Mouse (Mus musculus): ENCODE results near the gene Sphk2.
"Not testable (repeated sequence)": the region's sequence is repeated elsewhere in the genome, so short reads cannot be mapped to it uniquely, and the experiment has no call there.

Gene Sphk2

DNA sequence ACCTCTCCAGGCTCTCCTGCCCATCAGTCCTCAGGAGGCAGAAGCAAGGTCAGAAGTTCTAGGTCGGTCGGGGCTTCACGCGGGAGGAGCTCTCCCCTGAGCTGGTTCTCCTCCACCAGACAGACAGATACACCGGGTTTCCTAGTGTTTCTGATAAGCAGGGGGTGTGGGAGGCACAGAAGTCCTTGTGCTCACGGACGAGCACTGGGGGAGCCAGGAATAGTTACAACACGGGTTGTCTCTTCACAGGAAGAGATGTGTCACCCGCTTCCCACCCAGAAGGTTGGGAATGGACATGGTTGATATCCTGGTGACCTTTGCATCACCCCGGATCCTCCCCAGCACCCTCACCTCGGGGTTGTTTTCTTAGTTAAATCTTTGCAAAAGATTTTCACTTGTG, 28.0 kb downstream of the Sphk2 start:
- DNase-seq: no peak

DNA sequence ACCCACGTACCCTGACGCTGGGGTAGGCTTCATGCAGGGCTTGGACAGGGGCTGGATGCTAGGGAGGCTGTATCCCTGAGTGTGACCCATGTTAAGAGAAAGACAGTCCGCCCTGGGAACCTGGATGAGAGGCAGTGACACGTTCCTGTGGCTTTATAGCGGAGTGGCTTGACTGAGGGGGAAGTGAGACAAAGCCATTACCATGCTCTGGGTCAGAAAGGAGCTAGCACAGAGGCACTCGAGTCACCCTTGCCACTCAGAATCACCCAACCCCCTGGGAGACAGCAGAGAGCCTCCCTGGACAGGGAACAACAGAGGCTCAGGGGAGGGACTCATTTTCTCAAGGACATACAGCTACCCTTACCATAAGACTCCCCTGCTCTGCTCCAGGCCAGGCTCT, 28.7 kb downstream of the Sphk2 start:
- DNase-seq: no peak

DNA sequence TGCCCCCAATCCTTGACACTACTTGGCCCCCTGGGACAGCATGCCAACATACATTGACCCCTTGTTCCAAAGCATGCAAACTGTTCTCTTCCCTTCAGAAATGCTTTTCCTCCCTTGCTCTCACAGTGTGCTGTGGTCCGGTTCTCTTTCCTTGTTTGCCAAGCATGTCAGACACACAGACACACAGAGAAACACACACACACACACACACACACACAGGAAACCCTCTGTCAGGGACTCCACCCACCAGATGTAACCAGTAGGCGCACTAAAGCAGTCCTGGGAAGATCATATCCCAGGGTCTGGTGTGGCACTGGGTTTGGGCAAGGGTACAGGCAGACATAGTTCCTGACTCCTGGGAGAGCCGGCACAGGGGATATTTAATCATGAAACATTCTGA, 31.0 kb downstream of the Sphk2 start:
- DNase-seq: no peak

DNA sequence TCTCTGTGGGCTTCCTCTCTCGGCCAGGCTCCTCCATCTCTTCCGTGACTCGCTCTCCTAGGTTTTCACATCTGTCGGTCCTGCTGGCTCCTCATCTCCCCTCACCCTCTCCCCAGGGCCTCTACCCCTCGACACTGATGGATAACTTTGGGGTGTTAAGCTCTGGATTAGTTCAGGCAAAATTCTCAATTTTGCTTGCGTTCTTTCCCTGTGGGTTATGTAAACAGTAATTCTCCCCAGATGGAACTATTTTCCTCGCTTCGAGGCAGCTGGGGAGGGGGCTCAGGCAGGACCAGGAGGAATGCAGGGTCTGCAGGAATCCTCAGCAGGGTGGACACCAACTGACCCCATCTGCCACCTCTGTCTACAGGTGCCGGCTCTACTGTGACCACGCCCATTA, 32.0 kb downstream of the Sphk2 start:
- DNase-seq: no peak

DNA sequence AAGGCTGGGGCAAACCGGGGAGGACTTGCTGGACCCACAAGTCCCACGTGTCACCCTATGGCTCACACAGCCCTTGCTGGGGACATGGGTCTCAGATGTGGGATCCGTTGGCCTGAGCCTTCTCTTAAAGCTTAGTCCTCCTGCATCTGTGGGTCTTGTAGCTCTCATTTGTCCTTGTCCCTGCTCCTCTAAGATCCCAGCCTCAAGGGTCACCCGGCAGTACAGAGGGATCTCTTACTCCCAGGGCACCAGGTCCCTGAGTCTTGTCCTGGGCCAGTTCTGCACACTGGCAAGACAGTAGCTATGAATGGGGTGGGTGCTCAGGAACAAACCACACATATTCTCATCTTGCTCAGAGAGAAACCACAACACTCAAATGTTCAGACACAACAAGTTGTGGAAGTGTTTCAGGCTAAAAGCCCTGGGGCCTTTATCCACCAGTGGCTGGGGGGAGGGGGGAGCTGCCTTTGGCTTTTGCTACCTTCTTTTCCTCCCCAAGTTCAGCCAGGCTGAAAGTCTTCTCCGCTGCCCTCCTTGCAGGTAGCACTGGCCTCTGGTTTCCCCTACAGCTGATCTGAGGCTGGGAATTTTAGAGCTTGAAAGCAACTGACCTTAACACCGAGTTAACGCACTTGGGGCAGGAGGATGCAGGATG, 34.3 kb downstream of the Sphk2 start, which contains the start of gene Ntn5:
Gene Ntn5 (plus strand): TSS at position 627 of the 655 bp plus-strand sequence.
- DNase-seq: peak; percentile 50

DNA sequence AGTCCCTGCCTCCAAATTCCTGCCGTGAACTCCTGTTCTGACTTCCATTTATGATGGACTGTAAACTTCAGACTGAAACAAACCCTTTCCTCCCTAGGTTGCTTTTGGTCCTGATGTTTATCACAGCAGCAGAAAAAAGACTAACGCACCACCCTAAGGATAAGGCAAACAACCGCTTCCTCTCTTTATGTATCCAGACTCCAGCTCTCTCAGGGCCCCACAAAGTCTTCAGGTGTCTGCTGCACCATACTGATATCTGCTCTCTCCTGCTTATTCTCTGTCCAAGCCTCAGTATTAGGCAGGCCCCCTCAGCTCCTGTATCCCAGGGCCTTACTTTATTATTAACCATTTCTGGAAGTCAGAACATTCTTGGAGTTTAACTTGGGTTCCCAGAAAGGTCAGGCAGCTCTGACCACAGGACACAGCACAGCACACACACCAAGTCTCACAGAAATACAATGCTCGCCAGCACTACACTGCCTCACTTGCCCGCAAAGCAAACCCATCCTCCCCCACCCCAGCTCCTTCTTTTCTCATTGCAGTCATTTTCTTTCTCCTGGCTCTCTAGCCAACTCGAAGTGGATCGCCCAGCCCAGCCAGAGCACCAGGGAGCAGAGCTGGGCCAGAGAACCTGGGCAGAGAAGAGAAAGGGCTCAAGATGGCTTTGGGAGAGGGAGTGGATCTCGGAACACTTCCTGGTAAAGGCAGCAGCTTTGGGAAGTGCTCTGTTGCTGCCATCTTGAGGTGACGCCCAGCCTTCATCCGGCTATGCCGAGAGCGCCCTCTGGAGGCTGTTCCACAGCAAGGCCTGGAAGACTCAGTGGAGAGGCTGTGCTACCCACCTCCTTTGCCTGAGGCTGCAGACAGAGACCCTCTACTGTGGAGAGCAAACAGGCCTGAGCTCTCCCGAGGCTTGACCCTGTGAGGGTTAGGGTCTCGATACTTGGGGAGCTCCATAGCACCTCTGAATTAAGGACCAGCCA, 35.4 kb downstream of the Sphk2 start:
- peak; percentile 90 for DNase-seq

DNA sequence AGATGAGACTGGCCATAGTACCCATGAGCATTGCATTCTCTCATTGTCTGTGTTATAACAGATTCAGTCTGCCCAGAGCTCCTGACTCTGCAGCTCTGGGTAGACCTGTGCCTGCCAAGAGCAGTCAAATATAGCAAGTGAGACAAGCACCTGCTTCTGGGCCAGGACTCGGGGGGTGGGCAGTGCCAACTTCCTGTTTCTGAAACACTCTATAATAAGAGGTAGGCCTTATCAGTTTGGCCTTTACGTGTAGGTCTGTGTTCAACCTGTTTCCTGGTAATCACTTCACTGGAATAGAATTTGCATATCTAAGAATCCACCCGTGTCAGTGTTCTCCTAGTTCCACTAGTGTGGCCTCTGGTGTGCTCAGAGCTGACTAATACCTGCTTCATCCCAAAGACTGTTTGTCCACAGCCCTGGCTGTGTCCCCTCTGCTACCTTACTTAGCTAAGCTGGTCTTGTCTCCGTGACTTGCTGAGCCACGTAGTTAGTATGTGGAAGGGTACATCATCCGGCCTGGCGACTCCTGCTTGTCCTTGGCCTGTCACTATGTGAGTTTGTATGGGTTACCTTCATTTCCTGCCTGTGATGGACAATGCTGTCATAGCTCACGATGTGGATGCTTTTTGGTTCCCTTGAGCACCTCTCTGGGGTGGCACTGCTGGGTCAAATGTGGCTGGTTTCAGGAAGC, 36.6 kb downstream of the Sphk2 start:
- no peak for DNase-seq

DNA sequence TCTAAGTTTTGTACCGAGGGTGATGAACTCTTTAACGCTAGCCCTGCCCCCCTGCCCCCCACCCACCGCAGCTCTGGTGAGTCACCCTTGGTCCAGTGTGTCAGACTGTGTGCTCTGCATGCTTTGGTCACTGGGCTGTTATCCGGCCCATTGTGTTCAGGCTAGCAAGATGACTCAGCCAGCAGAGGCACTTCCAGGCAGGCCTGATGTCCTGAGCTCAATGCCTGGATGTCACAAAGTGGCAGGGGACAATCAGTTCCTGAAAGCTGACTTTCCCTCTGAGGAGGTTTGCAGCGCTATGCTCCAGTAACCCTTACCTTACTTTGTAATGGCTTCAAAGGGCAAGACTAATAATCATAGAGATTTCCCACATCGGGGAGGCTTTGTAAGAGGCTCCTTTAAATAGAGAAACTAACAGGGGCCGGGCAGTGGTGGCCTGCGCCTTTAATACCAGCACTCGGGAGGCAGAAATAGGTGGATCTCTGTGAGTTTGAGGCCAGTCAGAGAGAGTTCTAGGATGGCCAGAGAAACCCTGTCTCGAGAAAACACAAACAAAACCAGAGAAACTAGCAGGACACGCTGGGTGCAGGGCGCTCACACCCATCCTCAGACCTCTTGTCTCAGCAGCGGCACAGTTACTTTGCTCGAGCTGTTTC, 37.7 kb downstream of the Sphk2 start:
- no peak for DNase-seq

DNA sequence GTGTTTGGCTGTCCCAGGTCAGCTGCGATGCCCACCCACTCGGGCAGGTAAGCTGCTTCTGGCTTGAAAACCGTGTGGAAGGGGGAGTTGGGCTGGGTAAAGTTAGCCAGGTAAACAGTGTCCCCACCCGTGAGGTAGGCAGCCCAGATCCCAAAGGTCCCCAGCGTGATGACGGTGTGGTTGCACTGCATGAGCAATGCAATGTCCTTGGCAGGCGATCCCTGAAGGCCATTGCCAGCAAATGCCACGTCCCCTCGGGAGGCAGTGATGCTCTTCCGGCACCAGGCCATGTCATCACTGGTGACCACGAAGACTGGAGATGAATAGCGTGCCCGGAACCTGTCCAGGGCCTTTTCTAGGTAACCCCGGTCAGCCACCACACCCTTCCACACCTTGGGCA, 39.3 kb downstream of the Sphk2 start:
- no peak for DNase-seq

DNA sequence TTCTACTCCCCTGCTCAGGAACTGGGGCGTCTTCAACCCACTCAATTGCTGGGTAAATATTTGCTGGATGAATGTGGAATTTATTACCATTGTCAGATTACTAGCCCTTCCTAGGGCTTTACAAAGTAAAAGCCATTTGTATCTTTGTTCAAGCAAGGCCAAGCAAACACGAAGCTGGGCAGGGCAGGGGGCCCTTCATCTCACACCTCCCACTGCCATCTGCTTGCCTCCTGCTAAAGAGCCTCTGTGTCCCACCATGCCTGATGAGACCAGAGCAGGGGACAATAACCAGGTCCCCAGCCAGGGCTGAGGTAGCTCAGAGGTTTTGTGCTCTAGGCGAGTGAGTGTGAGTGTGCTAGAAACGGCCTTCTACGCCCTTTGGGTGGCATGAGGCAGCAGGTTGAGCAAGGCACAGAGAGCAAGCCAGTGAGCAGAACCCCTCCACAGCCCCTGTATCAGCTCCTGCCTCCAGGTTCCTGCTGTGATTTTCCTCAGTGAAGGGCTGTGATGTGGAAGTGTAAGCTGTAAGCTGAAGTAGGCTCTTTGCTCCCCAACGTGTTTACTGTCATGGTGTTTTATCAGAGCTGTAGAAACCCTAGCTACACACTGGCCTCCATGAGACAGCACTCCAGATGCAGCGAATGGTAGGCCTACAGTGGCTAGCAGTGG, 40.0 kb downstream of the Sphk2 start:
- no peak for DNase-seq

DNA sequence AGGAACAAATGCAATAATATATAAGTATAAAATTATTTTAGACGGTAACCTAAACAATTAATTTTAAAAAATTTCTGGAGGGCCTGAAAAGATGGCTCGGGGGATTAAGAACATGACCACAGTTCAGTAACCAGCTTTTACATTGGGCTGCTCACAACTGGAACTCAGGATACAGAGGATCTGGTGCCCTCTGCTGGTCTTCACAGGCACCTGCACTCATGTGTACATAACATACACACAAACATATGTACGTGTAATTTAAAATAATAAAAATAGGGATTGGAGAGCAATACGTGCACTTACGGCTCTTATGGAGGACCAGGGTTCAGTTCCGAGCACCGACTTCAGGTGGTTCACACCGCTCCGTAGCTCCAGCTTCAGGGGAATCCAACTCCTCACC, 48.9 kb downstream of the Sphk2 start:
- DNase-seq: no peak

DNA sequence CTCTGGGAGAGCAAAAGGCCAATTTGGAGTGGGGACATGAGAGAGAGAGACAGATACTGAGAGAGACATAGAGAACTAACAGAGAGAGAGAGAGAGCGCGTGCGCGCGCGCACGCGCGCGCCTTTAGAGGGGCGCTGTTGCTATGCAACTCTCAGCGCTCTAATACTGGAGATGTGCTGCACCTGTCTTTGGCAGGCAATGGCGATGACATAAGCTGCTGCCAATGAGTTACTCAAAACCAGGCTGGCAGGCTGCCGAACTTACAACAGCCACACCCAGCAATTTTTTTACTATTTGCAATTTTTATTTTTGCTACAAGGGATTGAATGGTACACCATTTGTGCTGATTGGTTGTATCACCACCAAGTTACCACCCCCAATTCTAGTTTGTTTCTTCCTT, 50.0 kb downstream of the Sphk2 start:
- DNase-seq: no peak

DNA sequence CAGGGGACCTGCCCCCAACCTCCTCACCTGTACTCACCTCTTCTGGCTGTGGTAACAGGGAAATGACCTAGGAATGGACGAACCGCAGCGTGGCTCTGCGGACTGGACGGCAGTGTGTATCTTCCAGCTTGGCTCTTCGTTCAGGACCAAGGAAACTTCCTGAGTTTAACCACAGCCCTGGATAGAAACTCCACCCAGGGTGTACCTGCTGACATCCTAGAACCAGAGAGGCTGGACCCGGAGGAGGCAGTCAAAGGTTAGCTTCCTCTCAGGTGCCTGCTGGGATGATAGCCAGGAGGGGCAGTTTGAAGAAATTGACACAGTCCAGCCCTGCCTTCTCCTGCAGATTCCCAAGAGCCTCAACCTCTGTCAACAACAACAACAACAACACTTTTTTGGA, 51.6 kb downstream of the Sphk2 start, which contains the start of gene Fut2:
Gene Fut2 (minus strand): TSS at position 234 of the 400 bp plus-strand sequence.
- no peak for DNase-seq

DNA sequence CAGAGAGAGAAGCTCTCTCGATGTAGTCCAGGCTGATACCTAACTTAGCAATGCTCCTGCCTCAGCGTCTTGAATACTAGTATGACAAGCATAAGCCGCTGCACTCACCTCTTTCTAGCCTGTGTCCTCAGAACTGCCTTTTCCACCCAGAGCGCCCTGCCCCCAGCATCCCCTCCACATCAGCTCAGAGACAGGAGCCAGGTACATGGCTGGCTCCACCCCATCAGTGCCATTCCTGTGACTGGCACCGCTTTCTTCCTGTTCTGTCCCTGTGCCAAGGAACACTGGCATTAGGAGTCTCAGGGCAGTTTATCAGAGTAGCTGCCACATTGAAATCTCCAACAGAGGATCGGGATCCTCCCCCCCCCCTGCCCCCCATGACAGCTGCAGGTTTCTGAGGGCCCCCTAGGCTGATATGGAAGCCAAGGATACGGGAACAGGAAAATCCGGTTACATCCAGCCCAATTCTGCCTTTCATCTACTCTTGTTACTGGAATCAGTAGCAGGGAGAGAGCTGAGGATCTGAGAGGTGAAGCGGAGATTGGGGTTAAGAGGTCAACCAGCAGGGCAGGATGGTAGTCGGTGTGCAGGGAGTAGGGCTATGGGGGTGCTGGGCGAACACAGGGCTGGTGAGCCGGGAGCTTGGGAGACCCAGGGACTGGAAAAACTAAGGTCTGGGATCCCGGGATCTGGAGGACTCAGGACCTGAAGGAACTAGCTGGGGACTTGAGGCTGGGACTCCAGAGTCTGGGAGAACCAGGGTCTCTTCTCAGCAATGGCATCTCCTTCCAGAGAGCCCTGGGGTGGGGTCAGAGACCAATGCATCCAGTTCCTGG, 52.3 kb downstream of the Sphk2 start:
- DNase-seq: no peak

DNA sequence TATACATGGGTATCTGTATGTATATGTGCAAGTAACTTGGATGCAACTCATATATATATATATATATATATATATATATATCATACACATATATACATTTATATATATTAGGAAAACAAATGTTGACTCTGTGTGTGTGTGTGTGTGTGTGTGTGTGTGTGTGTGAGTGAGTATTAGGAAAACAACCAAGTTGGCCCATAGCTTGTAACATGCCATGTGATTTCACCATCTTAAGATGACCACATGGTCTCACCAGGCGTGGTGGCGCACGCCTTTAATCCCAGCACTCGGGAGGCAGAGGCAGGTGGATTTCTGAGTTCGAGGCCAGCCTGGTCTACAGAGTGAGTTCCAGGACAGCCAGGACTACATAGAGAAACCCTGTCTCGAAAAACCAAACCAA, 56.1 kb downstream of the Sphk2 start:
- not testable (repeated sequence) for DNase-seq

DNA sequence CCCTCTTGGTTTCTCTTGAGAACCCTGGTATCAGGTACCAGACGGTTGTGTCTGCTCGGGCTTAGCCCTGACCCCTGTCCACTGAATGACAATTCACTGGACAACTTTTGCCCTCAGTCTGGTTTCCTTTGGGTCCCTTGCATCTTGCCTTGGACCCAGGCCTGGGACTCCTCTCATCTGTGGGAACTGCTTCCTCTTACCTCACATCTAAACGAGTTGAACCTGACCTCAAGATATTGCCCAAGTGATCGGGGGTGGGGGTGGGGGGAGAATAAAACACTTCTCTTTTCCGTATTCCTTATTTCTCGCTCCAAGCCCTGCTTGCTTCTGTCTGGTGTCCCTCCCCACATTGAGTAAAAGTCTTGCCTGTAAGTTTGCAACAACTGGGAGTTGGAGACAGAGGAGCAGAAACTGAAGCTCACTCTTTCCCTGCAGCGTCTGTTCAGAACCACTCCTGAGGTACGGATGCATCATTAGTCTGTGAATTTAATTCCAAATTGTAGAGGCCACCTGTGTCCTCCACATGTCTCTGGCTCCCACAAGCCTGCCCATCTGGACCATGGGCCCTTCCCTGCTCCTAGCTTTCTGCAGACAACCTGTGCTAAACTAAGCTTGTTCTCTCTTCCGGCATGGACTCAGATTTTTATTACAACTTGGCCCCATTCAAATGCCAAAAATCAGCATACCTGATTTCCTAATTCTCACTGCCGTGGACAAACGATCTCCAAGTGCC, 56.9 kb downstream of the Sphk2 start:
- no peak for DNase-seq

All from thymus, postnatal 14 days (tissue).